Mouse (Mus musculus) gastrocnemius, postnatal 4 days (tissue): ENCODE data around the gene Gm3776. TPM values are rescaled to one million over a fixed set of nuclear protein-coding genes. Genes with fewer than 3 reads are reported as not detected.
"Not testable (repeated sequence)": the region's sequence is repeated elsewhere in the genome, so short reads cannot be mapped to it uniquely, and the experiment has no call there.

Experiments
- DNase-seq, 2 experiments: peaks; one replicate each; pipeline ENCODE4 v3.0.0; 2021 to 2022; ENCODE audit warnings: low spot score in 2 of 2, mixed read lengths in 2 of 2
- total RNA-seq, 2 experiments: library from RNA; stranded (reverse); gene quantifications; 2 replicates each; pipeline ENCODE4 v1.2.3; 2021

Gene Gm3776
- total RNA-seq, 2 experiments from 2014 or later = not detected

DNA sequence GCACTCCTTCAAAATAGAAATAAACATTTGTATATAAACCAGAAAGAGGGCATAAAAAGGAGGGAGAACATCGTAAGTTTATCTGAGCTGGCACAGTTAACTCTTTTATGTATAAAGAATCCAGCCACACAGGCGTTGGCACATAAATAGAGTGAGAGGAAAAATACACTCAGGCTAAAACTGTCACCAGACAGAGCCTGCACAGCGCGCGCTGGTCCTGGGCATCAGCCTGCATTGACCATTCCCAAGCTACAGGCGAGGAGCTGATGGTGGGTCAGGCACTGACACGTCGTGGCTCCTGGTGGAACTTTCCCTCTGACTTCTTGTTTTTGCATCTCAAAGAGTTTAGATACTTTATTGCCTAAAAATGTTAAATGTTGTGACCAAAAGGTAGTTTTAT is 35.5 kb downstream of the Gm3776 start:
- DNase-seq = not testable (repeated sequence)

DNA sequence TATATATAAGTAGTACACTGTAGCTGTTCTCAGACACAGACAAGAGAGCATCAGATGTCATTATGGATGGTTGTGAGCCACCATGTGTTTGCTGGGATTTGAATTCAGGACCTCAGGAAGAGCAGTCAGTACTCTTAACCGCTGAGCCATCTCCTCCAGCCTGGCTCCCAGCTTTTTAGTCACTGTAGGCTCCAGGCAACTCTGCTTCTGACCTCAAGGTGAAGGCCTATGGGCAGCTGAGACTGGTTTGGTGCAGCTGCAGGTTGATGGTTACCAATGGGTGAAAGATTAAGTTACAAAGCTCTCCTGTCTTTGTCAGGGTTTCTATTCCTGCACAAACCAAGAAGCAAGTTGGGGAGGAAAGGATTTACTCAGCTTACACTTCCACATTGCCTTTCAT is 36.8 kb downstream of the Gm3776 start:
- DNase-seq = not testable (repeated sequence)

DNA sequence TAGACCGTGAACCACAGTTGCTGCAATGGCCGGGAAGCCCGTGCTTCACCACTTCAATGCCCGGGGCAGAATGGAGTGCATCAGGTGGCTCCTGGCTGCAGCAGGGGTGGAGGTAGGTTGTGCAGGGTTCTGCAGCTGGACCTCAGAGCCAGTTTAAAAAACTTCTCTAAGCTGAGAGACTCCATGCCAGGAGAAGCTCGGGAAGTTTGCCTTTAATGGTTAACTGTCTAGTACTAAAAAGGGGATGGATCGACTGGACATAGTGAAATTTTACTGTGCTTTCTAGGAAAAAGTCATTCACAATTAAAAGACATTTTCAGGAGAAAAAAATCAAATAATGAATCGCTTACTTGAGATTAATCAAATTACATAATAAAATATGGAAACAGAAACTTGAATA is 37.9 kb downstream of the Gm3776 start:
- not testable (repeated sequence) for DNase-seq

DNA sequence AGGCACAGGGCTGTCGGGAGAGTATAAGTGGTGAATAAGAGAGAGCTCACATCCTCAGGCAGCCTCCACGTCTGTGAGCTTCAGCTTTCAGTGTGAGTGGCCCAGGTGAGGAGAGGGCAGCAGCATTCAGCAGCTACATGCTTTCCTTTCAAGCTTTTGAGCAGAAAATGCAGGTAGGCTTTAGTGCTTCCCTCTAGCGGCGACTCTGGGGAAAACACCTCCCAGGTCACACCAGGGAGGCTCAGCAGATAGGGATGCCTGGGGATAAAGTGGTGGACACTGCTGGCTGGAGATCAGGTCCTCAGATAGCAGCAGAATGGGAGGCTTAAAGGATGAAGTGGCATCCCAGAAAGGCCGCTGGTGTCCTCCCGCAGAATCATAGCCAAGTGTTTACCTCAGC is 39.2 kb downstream of the Gm3776 start:
- peak in 1 of 2 experiments; percentile 11 for DNase-seq

DNA sequence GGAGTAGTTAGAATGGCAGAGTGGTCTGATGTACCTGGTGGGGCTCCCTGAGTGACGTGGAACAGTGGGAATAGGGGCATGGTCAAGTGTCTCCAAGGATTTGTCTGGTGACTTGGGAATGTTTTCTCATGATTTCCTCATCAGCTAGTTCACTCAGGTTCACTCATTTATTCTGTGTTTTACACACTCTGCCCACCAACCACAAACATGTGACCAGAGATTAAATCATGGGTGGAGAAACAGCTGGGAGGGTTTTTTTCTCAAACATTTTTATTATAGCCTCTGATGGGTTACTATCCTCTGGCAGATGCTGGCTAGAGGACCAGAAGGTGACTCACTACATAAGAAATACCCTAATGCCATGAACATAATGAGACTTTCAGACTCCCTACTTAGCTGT is 41.3 kb downstream of the Gm3776 start:
- DNase-seq = no peak

DNA sequence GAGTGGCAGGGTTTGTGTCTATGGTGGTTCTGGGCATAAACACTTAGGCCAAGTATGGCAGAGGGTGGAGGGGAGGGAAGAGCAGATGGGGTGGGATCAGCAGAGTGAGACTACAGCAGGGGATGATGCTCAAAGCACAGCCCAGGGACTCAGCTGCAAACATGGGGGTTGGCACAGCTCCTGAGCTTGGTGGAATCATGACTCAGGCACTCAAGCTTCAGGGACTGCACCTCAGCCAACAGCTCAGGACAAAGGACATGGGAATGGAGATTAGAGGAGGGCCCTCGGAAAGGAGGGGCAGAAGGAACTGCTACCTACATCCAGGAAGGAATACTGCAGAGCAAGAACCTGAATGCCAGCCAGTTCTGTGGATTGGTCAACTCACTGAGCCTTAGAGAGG is 42.2 kb downstream of the Gm3776 start:
- not testable (repeated sequence) for DNase-seq

DNA sequence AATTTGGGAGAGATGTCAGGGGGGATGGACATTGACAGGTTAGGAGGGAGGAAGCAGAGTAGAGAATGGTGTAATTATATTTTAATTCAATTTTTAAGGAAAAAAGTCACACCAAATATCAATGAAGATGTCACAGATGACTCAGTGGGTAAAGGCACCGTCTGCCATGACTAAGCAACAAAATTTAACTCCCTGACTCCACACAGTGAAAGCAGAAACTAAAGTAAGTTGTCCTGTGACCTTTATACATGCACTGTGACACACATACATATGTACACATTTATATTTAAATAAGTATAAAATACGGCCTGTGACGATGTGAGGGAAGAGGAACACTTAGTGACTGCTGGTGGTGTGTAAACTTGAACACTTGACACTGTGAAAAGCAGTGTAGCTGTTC is 51.2 kb downstream of the Gm3776 start:
- not testable (repeated sequence) for DNase-seq

DNA sequence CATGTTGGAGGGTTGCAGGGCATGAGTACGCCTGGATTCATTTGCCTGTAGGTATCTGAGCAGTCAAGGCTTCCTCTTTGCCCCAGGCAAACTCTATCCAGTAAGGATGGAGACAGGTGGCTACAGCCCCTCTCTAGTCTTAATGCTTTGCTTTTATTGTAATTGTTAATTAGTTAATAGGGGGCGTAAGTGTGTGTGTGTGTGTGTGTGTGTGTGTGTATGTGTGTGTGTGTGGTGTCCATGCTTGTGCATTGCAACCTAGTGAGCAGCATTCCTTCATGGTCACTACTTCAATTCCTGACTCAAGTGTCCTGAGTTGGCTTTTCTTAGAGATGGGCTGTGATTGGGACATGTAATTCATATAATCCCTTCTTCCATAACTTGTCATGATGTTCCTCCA is 57.8 kb downstream of the Gm3776 start, which contains the start of gene Omt2a:
TSS of gene Omt2a (minus strand) at position 101 of the 400 bp plus-strand sequence.
- DNase-seq = no peak

Other genes with a start within 250 kb of the Gm3776 start
- not detected for gene Gcm1, start 205.2 kb upstream of the Gm3776 start, total RNA-seq
- gene Fbxo9, start 148.1 kb upstream of the Gm3776 start, total RNA-seq = 10 to 100 TPM; 48.1 to 49.1 TPM
- gene Ick, start 147.9 kb upstream of the Gm3776 start, total RNA-seq = 10 to 100 TPM; 26.0 to 31.0 TPM
- gene Gsta4, start 74.4 kb upstream of the Gm3776 start, total RNA-seq = 1 to 10 TPM; 7.1 to 8.6 TPM
- not detected for gene Gsta1, start 26.5 kb upstream of the Gm3776 start, total RNA-seq
- not detected for gene Gm10639, start 32.8 kb downstream of the Gm3776 start, total RNA-seq
- not detected for gene Omt2a, start 57.7 kb downstream of the Gm3776 start, total RNA-seq
- not detected for gene Omt2b, start 70.5 kb downstream of the Gm3776 start, total RNA-seq
- not detected for gene Gsta2, start 98.7 kb downstream of the Gm3776 start, total RNA-seq
- not detected for gene Dppa5a, start 111.0 kb downstream of the Gm3776 start, total RNA-seq
- under 1 TPM in 1 of 2 experiments, not detected in 1; 0.20 TPM for gene Ooep, start 121.6 kb downstream of the Gm3776 start, total RNA-seq
- under 1 TPM; 0.12 to 0.18 TPM for gene Ddx43, start 138.6 kb downstream of the Gm3776 start, total RNA-seq
- gene Cgas, start 186.1 kb downstream of the Gm3776 start, total RNA-seq = 1 to 10 TPM; 1.3 to 1.7 TPM
- 10 to 100 TPM; 14.7 to 17.4 TPM for gene Mto1, start 191.1 kb downstream of the Gm3776 start, total RNA-seq
- gene Gm17324, start 191.7 kb downstream of the Gm3776 start, total RNA-seq = under 1 TPM in 1 of 2 experiments, not detected in 1; 0.52 TPM
- 1,000 to 10,000 TPM; 5,472 to 6,062 TPM for gene Eef1a1, start 232.0 kb downstream of the Gm3776 start, total RNA-seq